Mouse (Mus musculus) T-helper 1 cell (primary cell): ENCODE results near the gene Ptprcap.

Source experiments
- in situ Hi-C: fragments of 300-600 bp; cut with MboI, MseI; formaldehyde crosslinking; loops from one replicate; pipeline ENCODE4 v1.15.1; 2025; ENCODE audit warnings: high pct_unique_total_duplicates

The Ptprcap gene

GRCm38 (mm10) chr19:4194021-4194724 is 40.8 kb downstream of the Ptprcap start:
- in situ Hi-C loops = no loop called here

DNA sequence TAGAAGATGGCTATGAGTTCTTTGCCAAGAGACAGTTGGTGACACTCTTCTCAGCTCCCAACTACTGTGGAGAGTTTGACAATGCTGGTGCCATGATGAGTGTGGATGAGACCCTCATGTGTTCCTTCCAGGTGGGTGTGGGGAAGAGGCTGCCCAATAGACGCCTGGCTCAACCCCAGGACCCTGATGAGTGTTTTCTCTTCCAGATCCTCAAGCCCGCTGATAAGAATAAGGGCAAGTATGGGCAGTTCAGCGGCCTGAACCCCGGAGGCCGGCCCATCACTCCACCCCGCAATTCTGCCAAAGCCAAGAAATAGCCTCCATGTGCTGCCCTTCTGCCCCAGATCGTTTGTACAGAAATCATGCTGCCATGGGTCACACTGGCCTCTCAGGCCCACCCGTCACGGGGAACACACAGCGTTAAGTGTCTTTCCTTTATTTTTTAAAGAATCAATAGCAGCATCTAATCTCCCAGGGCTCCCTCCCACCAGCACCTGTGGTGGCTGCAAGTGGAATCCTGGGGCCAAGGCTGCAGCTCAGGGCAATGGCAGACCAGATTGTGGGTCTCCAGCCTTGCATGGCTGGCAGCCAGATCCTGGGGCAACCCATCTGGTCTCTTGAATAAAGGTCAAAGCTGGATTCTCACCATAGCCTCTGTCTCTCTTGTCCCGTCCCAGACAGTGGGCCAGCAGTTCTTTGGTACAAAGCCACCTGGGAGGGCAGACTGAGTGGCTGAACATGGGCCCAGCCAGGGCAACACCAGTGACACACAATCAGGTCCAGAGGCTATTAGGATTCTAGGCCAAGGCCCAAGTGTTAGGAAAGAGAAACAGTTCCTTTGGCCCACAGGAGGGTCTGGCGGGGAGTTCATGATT is 41.6 kb downstream of the Ptprcap start:
- in situ Hi-C loops = no loop called here

GRCm38 (mm10) chr19:4196048-4196447 is 42.6 kb downstream of the Ptprcap start:
- in situ Hi-C loops = no loop called here

DNA sequence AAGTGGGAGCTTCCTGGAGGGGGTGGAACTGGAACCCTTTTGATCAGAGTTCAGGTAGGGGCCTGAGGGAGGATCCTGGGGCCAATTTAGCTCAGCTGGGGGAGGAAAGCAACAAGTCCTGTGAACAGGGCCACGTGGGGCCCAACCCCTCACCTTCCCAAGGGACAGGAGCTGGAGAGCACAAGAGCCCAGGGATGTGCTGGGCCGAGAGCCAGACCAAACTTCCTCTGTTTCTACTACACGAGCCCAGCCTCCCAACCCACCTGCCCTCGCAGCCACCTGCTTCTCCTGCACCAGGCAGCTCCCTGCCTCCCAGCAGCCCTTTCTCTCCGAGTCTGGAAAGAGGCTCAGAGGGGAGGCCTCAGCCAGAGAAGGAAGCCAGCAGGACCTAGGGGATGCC is 43.1 kb downstream of the Ptprcap start:
- in situ Hi-C loops = no loop called here

GRCm38 (mm10) chr19:4197180-4197579 is 43.8 kb downstream of the Ptprcap start:
- in situ Hi-C loops = no loop called here

DNA sequence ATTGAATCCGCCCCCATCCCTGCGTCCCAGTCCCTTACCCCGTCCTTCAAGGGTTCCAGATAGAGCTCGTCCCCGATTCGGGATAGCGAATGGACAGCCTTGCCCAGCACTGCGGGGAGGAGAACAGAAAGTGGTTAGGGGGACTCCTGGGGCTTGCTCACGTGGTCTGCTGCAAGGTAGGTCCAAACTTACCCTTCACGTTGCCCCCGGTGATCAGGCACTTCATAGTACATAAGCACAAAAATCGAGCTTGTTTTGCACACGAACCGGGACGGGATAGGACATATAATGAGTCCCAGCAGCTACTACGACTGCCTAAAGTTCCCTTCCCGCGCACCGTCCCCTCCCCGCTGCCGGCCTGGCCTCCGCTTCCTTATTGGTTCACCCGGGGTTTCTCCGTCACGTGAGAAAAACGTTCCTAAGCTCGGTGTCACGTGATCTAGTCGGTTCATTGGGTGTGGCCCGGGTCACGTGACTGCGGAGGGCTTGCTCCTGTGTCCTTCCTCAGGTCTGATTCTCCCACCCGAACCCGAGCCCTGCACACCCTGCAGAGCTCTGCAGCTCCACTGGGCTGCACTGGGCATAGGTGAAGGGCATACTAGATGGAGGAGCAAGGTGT is 48.0 kb downstream of the Ptprcap start, which contains the start of gene Rad9a:
Gene Rad9a, minus strand, starts transcription at position 372 of the 619 bp plus-strand sequence.
- in situ Hi-C loops = no loop called here

GRCm38 (mm10) chr19:4202149-4202548 is 48.7 kb downstream of the Ptprcap start:
- in situ Hi-C loops = no loop called here

DNA sequence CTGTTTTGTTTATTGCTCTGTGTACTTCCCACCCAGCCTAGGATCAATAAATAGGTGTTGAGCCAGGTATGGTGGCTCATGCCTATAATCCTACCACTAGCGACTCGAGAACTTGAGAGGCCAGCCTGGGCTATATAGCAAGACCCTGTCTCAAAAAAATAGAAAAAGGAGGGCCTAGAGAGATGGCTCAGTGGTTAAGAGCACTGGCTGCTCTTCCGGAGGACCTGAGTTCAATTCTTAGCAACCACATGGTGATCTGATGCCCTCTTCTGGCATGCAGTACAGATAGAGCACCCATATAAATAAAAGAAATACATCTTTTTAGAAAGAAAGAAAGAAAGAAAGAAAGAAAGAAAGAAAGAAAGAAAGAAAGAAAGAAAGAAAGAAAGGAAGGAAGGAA is 49.7 kb downstream of the Ptprcap start:
- in situ Hi-C loops = no loop called here

DNA sequence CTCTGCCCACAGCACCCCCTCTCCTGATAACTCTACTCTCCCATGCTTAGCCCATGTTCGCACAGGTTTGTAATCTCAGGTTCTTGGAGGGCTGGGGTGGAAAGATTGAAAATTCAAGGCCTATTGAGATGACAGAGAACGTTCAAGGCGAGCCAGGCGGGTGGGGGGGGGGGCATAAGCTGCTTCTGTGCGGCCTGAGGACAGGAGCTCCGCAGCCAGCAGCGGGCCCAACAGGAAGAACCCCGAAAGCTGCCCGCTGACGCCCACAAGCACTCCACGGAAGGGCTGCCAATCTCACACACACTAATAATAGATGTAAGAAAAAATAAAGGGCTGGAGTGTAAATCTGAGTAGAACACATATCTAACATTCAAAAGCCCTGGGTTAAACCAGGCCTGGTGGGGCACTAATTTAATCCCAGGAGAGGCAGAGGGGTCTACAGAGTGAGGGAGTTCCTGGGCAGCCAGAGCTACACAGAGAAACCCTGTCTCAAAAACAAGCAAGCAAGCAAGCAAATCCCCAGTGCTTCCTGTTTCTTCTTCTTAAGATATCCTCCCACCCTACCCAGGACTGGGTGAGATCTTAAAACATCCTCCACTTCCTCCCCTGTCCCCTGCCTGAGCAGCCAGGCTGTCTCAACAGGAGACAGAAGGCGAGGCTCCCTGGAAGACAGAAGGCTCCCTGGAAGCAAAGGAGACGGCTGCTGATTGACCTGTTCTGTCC is 50.4 kb downstream of the Ptprcap start:
- in situ Hi-C loops = no loop called here

DNA sequence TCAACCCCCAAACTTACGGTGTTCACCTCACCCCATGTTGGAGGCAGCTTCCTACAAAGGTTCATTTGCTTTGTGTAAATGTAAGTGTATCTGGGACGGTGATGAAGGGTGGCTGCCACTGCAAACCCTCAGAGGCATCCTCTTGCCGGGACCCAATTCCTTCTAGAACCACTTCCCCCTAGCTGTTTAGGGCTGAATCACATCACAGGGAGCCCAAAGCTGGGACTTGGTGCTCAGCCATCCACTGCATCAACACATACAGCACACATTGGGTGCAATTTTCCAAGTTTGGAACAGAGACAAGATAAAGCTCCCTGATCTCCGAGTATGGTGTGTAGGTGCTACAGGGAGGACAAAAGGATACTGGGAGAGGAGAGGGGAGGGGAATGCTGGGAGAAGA is 51.5 kb downstream of the Ptprcap start:
- in situ Hi-C loops = loop anchor here (5.0 kb wide), 1 partner anchor 37 kb away; no protein-coding TSS in a partner anchor
